Mouse (Mus musculus) limb, embryonic 11.5 days (tissue): Measurements from ENCODE around the gene Abcf3. TPM values are rescaled to one million over a fixed set of nuclear protein-coding genes. Genes with fewer than 3 reads are reported as not detected.
A peak's percentile ranks its signal among the peaks of the same experiment; 100 is the strongest.

Source experiments
- ATAC-seq: fragments of 200-750 bp; cut with Nextera tagmentation; 2 replicates; pipeline ENCODE4 v1.8.0; 2017; ENCODE audit warnings: low read depth; ENCODE audit not compliant: insufficient number of reproducible peaks, low FRiP score, low TSS enrichment
- DNase-seq: peaks from one replicate; pipeline ENCODE4 v3.0.0-alpha.2; 2015; ENCODE audit warnings: low spot score
- H3K27ac ChIP-seq: fragments of 300-500 bp; sonication (generic); replicated peaks from 2 replicates; pipeline ENCODE4 v1.5.1; 2014; ENCODE audit warnings: low read depth, mild to moderate bottlenecking, low read length
- H3K27me3 ChIP-seq: fragments of 300-500 bp; sonication (generic); 2 replicates; pipeline ENCODE4 v1.6.1; 2014; ENCODE audit warnings: mild to moderate bottlenecking, low read length, mixed read lengths; ENCODE audit not compliant: control insufficient read depth, insufficient read depth
- H3K36me3 ChIP-seq: fragments of 300-500 bp; sonication (generic); 2 replicates; pipeline ENCODE4 v1.6.1; 2014; ENCODE audit warnings: mild to moderate bottlenecking, low read length, moderate library complexity, mixed read lengths; ENCODE audit not compliant: control insufficient read depth, insufficient read depth
- H3K4me1 ChIP-seq: fragments of 300-500 bp; sonication (generic); 2 replicates; pipeline ENCODE4 v1.6.1; 2014; ENCODE audit warnings: low read length, mixed read lengths; ENCODE audit not compliant: control insufficient read depth, insufficient read depth
- H3K4me2 ChIP-seq: fragments of 300-500 bp; sonication (generic); 2 replicates; pipeline ENCODE4 v1.6.1; 2014; ENCODE audit warnings: low read depth, mild to moderate bottlenecking, moderate library complexity; ENCODE audit not compliant: severe bottlenecking
- H3K4me3 ChIP-seq: fragments of 300-500 bp; sonication (generic); 2 replicates; pipeline ENCODE4 v1.5.1; 2014; ENCODE audit warnings: low read depth, low read length
- H3K9ac ChIP-seq: fragments of 300-500 bp; sonication (generic); 2 replicates; pipeline ENCODE4 v1.6.1; 2014; ENCODE audit warnings: mild to moderate bottlenecking, low read length
- H3K9me3 ChIP-seq: fragments of 300-500 bp; sonication (generic); 2 replicates; pipeline ENCODE4 v1.6.1; 2016; ENCODE audit warnings: low read length; ENCODE audit not compliant: control insufficient read depth
- WGBS: fragments of 180-500 bp; shearing (Covaris S2); extraction: QIAGEN DNeasy Blood & Tissue Kit; methylation state at CpG from one replicate; pipeline ENCODE4 v1.1.7; 2014; 5-methylcytosine and 5-hydroxymethylcytosine counted together
- polyA plus RNA-seq: library from polyadenylated mRNA; unstranded; fragments of >200 nt; fragmentation: Nextera tagmentation; extraction: Ambion mirVana; gene quantifications from 2 replicates; pipeline ENCODE4 v1.2.1, GENCODE M21; 2014

Gene Abcf3
- polyA plus RNA-seq, 1 experiment from 2014 or later, result 52.6 TPM

- H3K4me2 ChIP-seq, result no peak overlapping the region
- H3K27ac ChIP-seq, result no peak overlapping the region
- WGBS, result 94% methylated on average over 1 of the region's 1 CpGs
- DNase-seq (no peak), ATAC-seq (no peak)
- H3K9me3 ChIP-seq, result no peaks in the 10 kb centered on the region
- no peak overlapping the region for H3K4me3 ChIP-seq
- H3K36me3 ChIP-seq, result peaks cover 20% of the 10 kb centered on the region
- no peaks in the 10 kb centered on the region for H3K27me3 ChIP-seq
- peaks cover 4% of the 10 kb centered on the region; the same call in 1 of the 2 replicates for H3K4me1 ChIP-seq
- no peak overlapping the region for H3K9ac ChIP-seq
Observed at GRCm38 (mm10) chr16:20552594-20552993, 4.2 kb downstream of the Abcf3 start.

- Histone ChIP-seq H3K9me3 (no peaks in the 10 kb centered on the region), H3K4me3 (no peak overlapping the region), H3K9ac (no peak overlapping the region), H3K4me2 (no peak overlapping the region), H3K27ac (no peak overlapping the region), H3K4me1 (no peaks in the 10 kb centered on the region), H3K27me3 (no peaks in the 10 kb centered on the region), H3K36me3 (peaks cover 32% of the 10 kb centered on the region)
- DNase-seq, result no peak
- ATAC-seq, result no peak
- 89% methylated on average over 6 of the region's 6 CpGs for WGBS
Observed at GRCm38 (mm10) chr16:20555000-20555399, 6.6 kb downstream of the Abcf3 start.

- Histone ChIP-seq H3K4me2 (no peak overlapping the region), H3K27ac (no peak overlapping the region), H3K27me3 (no peaks in the 10 kb centered on the region), H3K4me1 (no peaks in the 10 kb centered on the region), H3K9me3 (no peaks in the 10 kb centered on the region), H3K9ac (no peak overlapping the region), H3K4me3 (no peak overlapping the region), H3K36me3 (peaks cover 29% of the 10 kb centered on the region)
- ATAC-seq (no peak), DNase-seq (no peak)
- 71% methylated on average over 7 of the region's 7 CpGs for WGBS
Observed at GRCm38 (mm10) chr16:20557381-20557780, 9.0 kb downstream of the Abcf3 start.

GRCm38 (mm10) chr16:20565075-20565474, 16.7 kb downstream of the Abcf3 start:
- Histone ChIP-seq H3K4me1 (no peaks in the 10 kb centered on the region), H3K27me3 (no peaks in the 10 kb centered on the region), H3K27ac (no peak overlapping the region), H3K9me3 (no peaks in the 10 kb centered on the region), H3K4me3 (no peak overlapping the region), H3K9ac (no peak overlapping the region), H3K36me3 (peaks cover 11% of the 10 kb centered on the region), H3K4me2 (no peak overlapping the region)
- WGBS, result 76% methylated on average over 1 of the region's 1 CpGs
- DNase-seq (no peak), ATAC-seq (no peak)

- peak; percentile 48 for DNase-seq
Observed at GRCm38 (mm10) chr16:20589366-20589938, 41.1 kb downstream of the Abcf3 start, which contains the start of gene Vwa5b2. Gene Vwa5b2 (plus strand): TSS chr16:20589471.

GRCm38 (mm10) chr16:20589939-20590679, 41.7 kb downstream of the Abcf3 start:
- Histone ChIP-seq H3K27me3 (peaks cover 44% of the 10 kb centered on the region), H3K27ac (no peak overlapping the region)

More at GRCm38 (mm10) chr16:20589366-20589938, 41.1 kb downstream of the Abcf3 start, which contains the start of gene Vwa5b2:
- WGBS, result under 1% methylated on average over 24 of the region's 24 CpGs
- peak within 1 kb of the TSS; percentile 56 for H3K9ac ChIP-seq
- no peaks in the 10 kb centered on the region for H3K36me3 ChIP-seq
- ATAC-seq, result peak; percentile 54; the same call in 1 of the 2 replicates
- peak within 1 kb of the TSS; percentile 46 for H3K4me3 ChIP-seq
- H3K4me1 ChIP-seq, result peaks cover 17% of the 10 kb centered on the region
- H3K27me3 ChIP-seq, result peaks cover 44% of the 10 kb centered on the region
- no peak within 1 kb of the TSS for H3K27ac ChIP-seq
- H3K4me2 ChIP-seq, result peak within 1 kb of the TSS; percentile 85
- no peaks in the 10 kb centered on the region for H3K9me3 ChIP-seq

GRCm38 (mm10) chr16:20590680-20591038, 42.3 kb downstream of the Abcf3 start:
- Histone ChIP-seq H3K9me3 (no peaks in the 10 kb centered on the region), H3K4me2 (peak overlapping the region; percentile 85), H3K4me1 (peaks cover 17% of the 10 kb centered on the region), H3K27me3 (peaks cover 44% of the 10 kb centered on the region), H3K36me3 (no peaks in the 10 kb centered on the region), H3K4me3 (peak overlapping the region; percentile 46), H3K27ac (no peak overlapping the region), H3K9ac (no peak overlapping the region; the same call in 1 of the 2 replicates)
- DNase-seq (peak; percentile 30), ATAC-seq (no peak)
- WGBS, result 3% methylated on average over 16 of the region's 17 CpGs

More at GRCm38 (mm10) chr16:20589939-20590679, 41.7 kb downstream of the Abcf3 start:
- DNase-seq (peak; percentile 71), ATAC-seq (peak; percentile 77)
- Histone ChIP-seq H3K4me3 (peak overlapping the region; percentile 46), H3K4me1 (peaks cover 17% of the 10 kb centered on the region), H3K9me3 (no peaks in the 10 kb centered on the region), H3K9ac (peak overlapping the region; percentile 56), H3K4me2 (peak overlapping the region; percentile 85), H3K36me3 (no peaks in the 10 kb centered on the region)
- WGBS, result under 1% methylated on average over 39 of the region's 39 CpGs

GRCm38 (mm10) chr16:20591076-20591705, 42.8 kb downstream of the Abcf3 start:
- no peak for ATAC-seq
- H3K4me1 ChIP-seq, result peaks cover 17% of the 10 kb centered on the region
- no peak overlapping the region for H3K27ac ChIP-seq
- WGBS, result 3% methylated on average over 48 of the region's 48 CpGs
- H3K36me3 ChIP-seq, result no peaks in the 10 kb centered on the region
- peak; percentile 37 for DNase-seq
- peaks cover 44% of the 10 kb centered on the region for H3K27me3 ChIP-seq
- H3K9ac ChIP-seq, result no peak overlapping the region
- peak overlapping the region; percentile 10; the same call in 1 of the 2 replicates for H3K4me3 ChIP-seq
- H3K9me3 ChIP-seq, result no peaks in the 10 kb centered on the region
- peak overlapping the region; percentile 17 for H3K4me2 ChIP-seq
